Mouse (Mus musculus) T-cell, adult 66 days (primary cell): ENCODE measurements around the gene Saxo1. TPM values are rescaled to one million over a fixed set of nuclear protein-coding genes. Genes with fewer than 3 reads are reported as not detected.

Experiments used
- total RNA-seq, 2 experiments: library from RNA; stranded (reverse); gene quantifications; 3 replicates in 1 of 2; 4 replicates in 1 of 2; pipeline ENCODE4 v1.2.4; 2023

Saxo1 gene
- total RNA-seq, result not detected

GRCm38 (mm10) chr4:86558228-86558627 is at the start of gene Saxo1:
TSS of gene Saxo1 (minus strand) at chr4:86558328.

GRCm38 (mm10) chr4:86575283-86575983 is 17.3 kb upstream of the Saxo1 start, which contains the start of gene Rraga:
TSS of gene Rraga (plus strand) at chr4:86575668.

Other genes with a start within 250 kb of the Saxo1 start
- 10 to 100 TPM; 47.2 to 50.6 TPM for gene Rraga, start 17.3 kb upstream of the Saxo1 start, total RNA-seq
- gene Haus6, start 53.7 kb upstream of the Saxo1 start, total RNA-seq, result 10 to 100 TPM; 19.9 to 24.7 TPM
- gene Plin2, start 111.7 kb upstream of the Saxo1 start, total RNA-seq, result 10 to 100 TPM in 1 of 2 experiments, 1 to 10 TPM in 1; 9.5 to 24.7 TPM
- gene Dennd4c, start 190.2 kb upstream of the Saxo1 start, total RNA-seq, result 10 to 100 TPM; 38.3 to 40.4 TPM